Mouse (Mus musculus): ENCODE data around the gene Dnase1l3.
"Not testable (repeated sequence)": the region's sequence is repeated elsewhere in the genome, so short reads cannot be mapped to it uniquely, and the experiment has no call there.

The Dnase1l3 gene

DNA sequence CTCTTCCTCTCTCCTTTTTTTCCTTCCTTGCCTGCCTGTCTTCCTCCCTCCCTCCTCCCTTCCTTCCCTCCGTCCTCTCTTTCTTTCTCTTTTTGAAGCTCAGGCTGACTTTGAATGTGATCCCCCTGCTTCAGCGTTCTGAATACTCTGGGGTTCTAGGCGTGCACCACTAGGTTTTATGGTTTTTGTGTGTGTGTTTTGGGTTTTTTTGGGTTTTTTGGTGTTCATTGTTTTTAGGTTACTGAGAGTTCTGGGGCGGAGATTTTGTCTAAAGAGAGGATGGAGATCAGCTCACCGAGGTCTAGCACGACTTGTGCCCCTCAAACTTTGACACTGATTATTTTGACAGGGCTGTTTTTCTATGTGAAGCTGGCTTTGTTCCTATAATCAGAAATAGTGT is 17.6 kb upstream of the Dnase1l3 start:
- no peak for DNase-seq (ENCODE audit: low spot score)

DNA sequence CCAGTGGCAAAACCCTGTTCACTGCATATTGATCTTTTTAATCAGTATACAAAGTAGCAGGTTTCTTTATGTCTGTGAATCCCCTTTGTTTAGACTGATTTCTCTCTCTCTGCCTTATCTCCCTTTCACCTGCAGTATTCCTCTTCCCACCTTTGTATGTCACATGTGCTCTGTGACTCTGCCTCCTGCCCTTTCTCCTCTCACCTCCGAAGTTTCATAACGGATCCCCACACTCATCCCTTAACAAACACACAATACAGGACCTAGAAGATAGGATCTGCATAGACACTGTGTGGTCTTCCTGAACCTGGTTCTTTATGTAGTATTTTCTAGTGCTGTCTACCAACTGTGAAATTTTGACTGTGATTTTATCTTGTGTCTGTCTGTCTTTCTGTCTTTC is 16.9 kb upstream of the Dnase1l3 start:
- DNase-seq (ENCODE audit: low spot score) = no peak

DNA sequence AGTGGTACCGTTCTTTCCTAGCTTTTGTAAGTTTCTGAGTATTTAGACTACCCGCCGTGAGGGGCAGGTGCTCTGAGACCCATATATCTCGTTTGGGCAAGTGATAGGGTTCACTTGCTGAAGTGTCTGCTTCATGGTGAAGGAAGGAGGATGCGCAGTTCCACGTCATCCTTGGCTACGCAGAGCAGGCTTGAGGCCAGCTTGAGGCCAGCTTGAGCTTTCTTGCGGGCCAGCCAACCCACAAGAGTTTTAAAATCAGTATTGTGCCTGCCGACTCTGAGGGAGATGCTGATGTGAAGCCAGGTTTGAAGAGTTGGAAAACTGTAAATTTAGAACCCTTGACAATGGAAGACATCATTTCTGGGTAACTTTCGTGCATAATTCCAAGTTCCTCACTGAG is 13.6 kb upstream of the Dnase1l3 start:
- no peak for DNase-seq (ENCODE audit: low spot score)

DNA sequence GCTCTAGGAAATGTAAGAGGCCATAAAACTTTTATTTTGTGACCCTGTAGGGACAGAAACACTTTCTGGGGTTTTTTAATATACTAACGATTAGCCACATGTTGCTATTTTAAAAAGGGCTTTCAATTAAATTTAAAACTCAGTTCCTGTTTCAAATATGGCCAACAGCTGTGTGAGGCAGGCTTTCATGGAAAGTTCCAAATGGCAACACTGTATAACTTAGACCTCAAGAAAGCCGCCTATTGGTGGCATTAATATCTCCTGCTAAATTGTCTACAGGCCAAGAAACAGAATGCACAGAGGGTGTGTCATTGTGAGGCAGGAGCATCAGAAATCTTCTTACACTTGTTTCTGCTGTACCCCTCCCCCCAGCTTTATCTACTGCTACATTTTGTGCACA is 13.1 kb upstream of the Dnase1l3 start:
- no peak for DNase-seq (ENCODE audit: low spot score)

DNA sequence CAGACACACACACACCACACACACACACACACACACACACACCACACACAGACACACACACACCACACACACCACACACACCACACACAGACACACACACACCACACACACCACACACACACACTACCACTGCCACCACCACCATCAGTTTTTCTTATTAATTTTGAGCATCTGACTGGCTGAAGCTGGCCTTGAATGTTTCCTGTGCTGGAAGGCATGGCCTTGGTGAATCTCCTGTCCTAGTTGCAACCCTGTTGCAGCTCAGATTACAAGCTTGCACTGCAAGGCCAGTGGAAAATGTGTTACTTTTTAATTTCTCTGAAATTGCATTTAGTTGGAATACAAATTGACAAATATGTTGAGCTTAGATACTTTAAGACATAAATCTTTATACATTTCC is 12.7 kb upstream of the Dnase1l3 start:
- no peak for DNase-seq (ENCODE audit: low spot score)

DNA sequence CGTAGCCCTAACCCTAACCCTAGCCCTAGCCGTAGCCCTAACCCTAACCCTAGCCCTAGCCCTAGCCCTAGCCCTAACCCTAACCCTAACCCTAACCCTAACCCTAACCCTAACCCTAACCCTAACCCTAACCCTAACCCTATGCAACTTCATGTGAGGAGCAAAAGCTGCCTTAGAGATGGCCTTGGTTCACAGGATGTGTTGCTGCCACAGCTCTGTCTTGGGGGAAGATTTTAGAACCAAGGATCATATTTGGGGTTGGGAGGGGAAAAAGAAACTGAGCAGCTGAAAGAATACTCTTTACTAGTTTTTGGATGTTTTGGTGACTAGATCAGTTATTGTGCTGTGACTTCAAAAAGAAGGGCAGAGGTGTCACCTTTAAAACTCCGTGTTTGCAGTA is 11.7 kb upstream of the Dnase1l3 start:
- DNase-seq (ENCODE audit: low spot score) = not testable (repeated sequence)

DNA sequence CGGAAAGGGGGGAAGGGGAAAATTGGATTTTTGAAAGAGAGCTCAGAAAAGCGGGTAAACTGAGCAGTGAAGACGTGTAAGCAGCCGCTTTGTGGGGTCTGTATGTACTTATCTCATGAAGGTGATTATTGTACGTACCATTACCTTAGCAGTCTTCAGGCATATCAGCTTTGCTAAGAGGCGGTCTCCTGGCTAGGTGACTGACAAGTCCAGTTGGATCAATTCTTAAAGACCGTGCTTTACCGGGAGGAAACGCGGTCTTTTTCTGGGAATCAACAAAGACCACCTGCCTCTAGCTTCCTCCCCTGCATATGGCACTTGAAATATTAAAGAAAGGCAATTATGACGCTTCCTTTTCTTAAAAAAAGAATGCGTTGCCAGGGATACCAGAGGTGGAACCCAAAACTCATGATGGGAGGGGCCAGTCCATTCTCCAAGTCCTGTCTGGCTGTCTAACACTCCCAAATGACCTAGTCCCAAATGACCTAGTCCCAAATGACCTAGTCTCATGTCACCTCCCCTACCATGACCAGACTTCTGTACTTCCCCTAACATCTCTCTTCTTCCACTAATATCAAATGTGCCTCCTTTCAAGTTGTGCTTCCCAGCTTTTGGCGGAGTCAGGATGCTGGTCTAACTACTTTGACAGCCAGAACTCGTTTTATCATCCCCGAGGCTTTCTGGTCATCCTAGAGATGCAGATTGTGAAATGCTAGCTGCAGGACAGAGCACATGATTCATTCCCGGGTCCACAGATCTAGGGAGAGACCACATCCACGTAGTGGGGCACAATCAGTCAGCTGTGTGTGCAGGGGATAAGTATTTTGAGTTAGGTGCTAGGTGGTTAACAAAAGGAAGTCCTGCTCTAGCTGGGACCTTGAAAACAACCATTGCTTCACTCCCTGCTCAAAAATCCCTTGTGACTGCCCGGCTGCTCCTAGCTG is 9.6 kb upstream of the Dnase1l3 start:
- DNase-seq (ENCODE audit: low spot score) = no peak

DNA sequence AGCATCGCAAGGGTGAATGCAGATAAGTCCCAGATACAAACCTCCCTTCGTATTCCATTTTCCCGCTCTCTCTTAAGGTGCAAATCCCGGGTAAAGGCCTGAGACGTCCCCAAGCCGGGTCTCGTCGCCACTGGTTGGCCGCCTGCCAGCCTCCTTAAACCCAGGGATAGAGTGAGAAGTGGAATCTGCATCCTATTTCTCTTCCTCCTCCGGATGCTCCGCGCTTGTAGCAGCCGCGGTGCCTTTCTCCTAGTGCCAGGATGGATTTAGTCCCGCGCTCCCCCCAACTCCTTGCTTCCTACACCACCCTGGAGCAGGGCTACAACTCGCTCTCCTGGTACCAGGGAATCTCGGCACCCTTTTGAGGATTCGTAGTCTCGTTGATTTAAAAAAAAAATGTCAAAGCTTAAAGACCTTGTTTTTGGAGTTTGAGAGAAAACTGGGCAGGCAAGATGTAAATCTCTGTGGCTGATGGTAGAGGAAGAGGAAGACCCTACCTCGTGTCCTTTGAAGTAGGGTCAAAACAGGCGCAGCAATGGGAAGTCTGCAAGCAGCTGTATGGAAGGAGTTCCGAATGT is 8.8 kb upstream of the Dnase1l3 start:
- peak; percentile 67 for DNase-seq (ENCODE audit: low spot score)

DNA sequence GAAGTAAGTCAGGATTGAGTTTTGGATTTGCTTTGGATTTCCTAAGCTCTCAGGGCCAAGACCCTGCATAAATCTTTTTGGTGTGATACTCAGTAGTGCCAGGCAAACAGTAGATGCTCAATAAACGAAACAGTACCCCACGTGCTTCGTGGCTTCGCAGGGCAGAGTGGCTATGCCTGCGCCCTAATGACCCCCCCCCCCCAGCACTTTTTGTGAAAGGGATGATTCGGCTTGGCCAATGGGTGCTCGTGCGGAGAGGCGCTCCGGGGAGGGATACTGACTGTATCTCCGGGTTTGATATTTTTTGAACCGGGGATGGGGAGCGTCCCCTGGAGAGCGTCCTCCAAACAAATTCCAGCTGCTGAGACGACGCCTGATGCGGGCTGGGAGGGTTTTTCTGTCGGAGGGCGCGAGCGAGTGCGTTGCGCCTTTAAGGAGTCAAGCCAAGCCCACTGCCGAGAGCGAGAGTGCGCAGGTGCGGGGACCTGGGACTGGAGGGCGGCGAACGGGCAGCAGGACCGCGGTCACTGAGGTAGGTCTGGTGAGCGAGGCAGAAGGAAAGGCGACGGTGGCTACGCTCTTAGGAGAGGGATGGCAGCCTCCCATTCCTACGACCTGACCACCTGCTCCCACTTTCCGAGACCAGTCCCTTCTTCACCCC is 8.2 kb upstream of the Dnase1l3 start, which contains the start of gene Abhd6:
TSS of gene Abhd6 (plus strand) at position 471 of the 661 bp plus-strand sequence.
- DNase-seq (ENCODE audit: low spot score) = peak; percentile 85

DNA sequence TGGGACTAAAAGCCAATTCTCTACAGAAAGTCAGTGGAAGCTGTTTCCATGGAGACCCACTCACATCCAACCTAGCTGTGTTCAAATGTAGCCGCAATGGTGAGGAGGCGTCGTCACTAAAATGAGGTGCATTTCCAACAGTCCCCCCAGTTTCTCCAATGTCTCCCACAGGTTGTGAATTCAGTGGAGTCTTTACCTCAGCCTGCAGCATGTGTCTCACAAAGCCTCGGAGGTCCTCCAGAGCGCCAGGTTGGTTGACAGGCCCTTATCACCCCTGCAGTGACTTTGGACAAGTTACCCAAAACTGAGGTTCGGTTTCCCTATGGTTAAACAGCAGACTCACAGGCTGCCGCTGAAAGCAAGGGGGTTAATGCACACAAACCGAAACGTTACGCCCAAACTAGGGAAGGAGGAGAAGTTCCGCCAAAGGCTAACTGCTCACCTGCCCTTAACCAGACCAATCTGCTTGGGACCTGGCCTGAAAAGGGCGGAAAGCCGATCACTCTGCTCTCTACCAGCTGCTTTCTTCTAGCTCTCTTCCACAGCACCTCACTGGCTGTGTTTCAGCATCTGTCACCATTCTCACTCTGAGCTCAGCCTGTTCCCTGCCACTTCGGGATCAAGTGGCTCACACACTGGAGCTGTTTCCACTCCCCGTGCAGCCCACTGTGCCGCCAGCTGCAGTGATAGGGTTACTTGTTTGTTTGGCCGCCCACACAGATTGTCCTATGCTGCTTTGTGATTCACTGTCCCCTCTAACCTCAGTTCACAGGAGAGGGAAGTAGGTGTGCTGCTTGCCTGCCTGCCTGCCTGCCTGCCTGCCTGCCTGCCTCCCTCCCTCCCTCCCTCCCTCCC is 6.7 kb upstream of the Dnase1l3 start:
- DNase-seq (ENCODE audit: low spot score) = no peak

DNA sequence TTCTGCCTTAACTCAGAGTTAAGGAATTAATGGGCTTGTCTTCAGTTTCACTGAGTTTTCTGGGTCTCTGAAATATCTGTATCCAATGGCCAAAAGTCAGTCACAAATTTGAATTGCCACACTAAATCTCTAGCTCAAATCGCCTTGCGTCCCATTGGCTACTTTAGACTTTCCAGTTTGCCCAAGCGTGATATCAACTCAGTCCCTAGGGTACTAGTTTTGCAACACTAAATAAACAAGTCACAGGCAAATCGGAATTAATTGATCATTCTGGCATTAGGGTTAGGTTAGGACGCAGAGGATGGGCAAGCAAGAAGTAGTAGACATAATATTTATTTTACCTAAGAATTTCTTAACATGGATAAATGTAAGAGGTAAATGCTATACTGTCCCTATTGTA is 5.9 kb upstream of the Dnase1l3 start:
- DNase-seq (ENCODE audit: low spot score) = no peak

DNA sequence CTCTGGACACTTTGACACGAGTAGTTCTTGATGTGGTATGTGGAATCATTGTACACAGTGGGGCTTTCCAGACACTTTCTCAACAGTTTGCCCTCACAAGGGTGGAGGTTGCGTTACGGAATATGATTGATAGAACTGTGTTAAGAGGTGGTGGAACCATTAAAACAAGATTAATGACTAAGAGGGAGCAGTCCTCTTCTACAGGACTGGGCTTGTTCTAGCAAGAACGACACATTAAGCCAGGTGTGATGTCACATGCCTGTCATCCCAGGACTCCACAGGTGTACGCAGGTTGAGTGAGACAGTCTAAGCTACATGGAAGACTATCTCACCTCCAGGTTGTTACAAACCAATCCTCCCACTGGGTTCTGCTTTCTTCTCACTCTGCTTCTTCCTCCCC is 5.1 kb upstream of the Dnase1l3 start:
- no peak for DNase-seq (ENCODE audit: low spot score)

DNA sequence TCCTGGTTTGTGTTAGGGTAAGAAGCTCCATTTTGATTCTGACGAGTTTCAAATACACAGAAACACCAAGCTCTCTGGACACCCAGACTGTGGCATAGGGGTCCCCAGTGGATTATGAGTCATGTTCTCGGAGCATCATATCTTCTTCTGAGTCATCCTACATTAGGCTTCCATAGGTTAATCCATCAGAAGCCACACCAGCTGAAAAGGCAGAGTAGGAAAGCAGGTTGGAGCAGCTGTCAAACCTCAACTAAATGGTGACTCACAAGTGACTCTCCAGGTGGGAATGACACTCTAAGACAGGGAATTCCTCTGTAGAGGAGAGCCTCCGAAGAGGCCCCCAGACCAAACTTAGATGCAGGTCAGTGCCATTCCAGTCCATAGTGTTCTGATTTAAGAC is 4.7 kb upstream of the Dnase1l3 start:
- peak; percentile 31 for DNase-seq (ENCODE audit: low spot score)

DNA sequence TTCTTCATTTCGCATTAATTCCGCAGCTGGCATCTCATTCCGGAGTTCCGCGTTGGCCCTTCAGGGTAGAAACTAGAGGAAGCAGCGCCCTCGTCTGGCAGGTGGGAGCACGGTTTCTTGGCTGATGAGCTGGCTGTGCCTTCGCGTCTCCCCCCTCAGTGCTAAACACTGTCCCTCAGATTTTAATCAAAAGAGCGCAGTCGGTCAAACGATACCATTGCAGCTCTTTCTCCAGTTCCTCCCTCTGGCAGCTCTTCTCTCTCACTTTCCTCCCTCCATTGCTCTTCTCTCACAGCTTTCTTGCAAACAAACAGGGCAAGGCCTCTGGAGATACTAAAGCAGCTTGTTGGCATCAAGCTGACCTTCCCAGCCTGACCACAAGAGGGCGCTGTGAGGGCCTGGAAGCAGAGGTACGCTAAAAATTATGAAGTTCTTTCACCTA is 2.9 kb upstream of the Dnase1l3 start:
- DNase-seq (ENCODE audit: low spot score) = peak; percentile 77

DNA sequence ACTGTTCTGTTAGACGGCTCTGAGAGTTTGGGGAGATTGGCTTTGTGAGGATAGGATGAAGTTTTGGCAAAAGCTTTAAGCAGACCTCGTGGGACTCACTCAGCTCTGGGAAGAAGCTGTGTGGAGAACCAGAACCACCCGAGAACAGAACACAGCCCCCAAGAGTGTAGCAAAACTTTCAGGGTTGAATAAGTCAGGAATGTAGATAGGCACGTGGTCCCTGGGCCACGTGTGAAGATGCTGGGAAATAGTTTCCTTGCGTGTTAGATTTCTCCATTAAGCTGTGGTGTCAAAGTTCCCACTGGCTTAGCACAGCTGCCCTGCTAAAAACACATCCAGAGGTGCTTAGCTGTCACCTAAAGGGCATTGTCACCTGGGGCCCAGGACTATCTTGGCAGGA is 2.2 kb downstream of the Dnase1l3 start:
- DNase-seq (ENCODE audit: low spot score) = no peak

DNA sequence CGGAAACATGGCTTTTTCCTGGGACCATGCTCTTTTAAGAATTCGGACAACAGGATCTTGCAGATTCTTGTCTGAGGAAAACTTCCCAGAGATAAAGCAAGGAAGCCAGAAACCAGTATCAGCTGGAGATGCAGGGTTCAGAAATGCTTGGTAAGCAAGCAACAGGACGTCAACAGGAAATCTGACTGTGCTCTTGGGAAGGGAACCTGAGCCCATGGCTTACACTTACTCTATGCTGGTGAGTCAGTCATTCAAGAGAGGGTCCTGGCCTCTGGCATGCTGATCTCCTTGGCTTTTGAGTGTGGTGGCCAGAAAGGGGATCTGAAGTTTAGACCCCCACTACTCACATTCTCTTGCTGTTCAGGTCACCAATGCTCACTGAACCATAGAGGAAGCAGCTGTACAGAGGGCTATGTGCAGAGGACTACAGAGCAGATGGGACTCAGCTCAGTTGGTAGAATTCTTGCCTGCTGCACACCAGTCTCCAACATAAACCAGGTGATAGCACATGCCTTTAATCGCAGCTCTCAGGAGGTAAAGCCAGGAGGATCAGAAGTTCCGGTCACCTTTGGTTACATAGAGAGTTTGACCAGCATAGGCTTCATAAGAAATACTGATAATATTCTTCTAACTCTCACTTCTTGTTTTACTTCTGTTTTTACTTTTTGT is 3.1 kb downstream of the Dnase1l3 start:
- no peak for DNase-seq (ENCODE audit: low spot score)

DNA sequence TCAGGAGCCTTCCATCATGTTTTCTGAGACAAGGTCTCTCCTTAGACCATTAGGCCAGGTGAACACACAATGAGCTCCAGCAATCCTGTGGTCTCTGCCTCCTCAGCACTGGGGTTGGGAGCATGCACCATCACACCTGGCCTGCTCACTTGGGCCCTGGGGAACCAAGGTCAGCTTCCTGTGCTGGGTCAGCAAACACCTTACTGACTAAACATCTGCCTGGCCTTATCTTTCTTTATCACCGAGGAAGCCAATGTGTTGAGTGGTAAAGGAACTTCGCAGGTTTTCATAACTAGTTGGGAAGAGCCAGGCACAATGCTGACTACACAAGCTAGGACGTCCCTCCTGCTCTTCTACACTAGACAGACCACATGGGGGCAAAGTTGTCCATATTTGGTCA is 4.4 kb downstream of the Dnase1l3 start:
- DNase-seq (ENCODE audit: low spot score) = no peak

DNA sequence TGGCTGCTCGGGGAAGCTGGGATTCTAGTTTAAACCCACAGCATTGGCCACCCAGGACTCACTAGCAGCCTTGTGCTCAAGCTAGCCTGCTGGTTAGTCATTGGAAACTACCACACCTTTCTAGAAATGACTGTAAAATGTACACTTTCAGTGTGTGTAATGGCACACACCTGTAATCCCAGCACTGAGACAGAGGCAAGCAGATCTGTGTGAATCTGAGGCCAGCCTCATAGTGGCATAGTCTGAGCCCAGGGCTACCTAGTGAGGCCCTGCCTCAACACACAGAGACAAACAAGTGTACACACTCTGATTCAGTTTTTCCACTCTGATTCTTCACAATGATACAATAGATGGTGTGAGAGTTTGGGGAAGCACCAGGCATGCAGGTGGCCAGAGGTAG is 5.0 kb downstream of the Dnase1l3 start:
- DNase-seq (ENCODE audit: low spot score) = no peak

DNA sequence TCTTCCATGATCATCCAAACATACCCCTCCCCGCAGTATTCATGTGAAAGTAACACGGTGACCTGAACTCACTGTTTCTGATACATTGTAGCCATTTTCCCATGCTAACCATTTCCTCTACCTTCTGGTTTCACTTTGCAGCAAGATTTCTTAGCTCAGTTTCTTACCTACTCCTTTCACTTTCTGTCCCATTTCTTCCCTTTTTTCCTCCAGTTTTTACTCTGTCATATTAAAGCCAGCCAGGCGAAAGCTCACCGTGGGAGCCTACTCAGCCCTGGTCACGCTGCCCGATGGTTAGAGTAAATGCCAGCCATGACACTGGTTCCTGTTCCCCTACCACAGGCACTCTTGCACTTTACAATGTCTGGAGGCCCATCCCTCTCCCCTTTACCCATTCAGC is 7.5 kb downstream of the Dnase1l3 start:
- DNase-seq (ENCODE audit: low spot score) = no peak

DNA sequence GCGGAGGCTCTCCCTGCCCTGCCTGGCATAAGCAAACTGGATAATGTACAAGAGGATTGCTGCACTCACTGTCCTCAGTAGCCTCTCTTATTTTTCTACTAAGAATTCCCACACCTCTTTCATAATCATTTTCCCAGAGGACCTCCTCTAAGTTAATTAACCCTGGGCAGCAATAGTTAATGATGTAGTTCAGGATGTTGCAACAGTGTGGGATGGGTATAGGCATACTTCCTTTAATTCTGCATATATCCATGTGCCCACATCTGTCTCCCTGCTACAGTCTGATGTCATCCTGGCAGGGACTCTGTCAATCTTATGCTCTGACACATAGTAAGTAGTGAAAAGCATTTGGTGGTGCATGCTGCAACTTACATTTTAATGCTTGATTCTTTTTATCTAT is 13.1 kb downstream of the Dnase1l3 start:
- DNase-seq (ENCODE audit: low spot score) = peak; percentile 22

DNA sequence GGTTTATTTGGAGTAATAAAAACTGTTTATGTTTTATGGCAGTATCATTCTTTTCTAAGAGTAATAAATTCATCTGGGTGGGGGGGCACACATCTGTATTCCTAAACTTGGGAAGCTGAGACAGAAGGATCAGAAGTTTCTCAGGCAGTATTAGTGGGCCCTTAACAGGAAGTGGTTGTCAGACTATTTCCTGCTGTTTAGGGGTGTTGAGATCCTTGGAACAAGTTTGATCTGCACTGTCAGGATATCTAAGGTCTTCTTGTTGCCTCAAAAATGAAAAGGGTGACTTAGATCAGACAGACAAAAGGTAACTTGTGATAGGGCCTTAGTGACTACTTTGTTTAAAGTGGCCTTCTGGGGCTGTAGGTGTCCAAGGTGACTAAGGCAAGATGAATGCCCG is 16.2 kb downstream of the Dnase1l3 start:
- DNase-seq (ENCODE audit: low spot score) = no peak

DNA sequence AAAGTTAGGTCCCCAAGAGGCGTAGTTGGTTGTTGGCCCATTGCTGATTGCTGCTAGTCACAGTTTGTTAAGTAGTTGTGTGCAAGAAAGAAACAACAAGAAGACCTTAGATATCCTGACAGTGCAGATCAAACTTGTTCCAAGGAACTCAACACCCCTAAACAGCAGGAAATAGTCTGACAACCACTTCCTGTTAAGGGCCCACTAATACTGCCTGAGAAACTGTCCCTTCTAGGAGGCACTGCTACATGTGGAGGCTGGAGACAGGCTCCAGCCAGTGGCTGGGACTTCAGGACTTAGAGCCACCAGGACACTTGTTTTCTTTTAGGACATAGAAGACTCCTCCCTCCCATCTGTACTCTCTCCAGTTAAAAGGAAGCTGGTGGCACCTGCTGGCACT is 16.9 kb downstream of the Dnase1l3 start:
- DNase-seq (ENCODE audit: low spot score) = no peak

All from MN1 (cell line).